Mouse (Mus musculus) hindbrain, embryonic 11.5 days (tissue): Measurements from ENCODE around the gene Kcnk13. TPM values are rescaled to one million over a fixed set of nuclear protein-coding genes. Genes with fewer than 3 reads are reported as not detected.

Experiments
- ATAC-seq: fragments of 200-750 bp; cut with Nextera tagmentation; 2 replicates; pipeline ENCODE4 v1.8.0; 2017; ENCODE audit warnings: mild to moderate bottlenecking, moderate TSS enrichment, moderate library complexity; ENCODE audit not compliant: low FRiP score
- DNase-seq: peaks from one replicate; pipeline ENCODE4 v3.0.0-alpha.2; 2015; ENCODE audit warnings: low spot score
- H3K27ac ChIP-seq: fragments of 300-500 bp; sonication (generic); 2 replicates; pipeline ENCODE4 v1.5.1; 2014; ENCODE audit warnings: mild to moderate bottlenecking, low read depth, low read length
- H3K27me3 ChIP-seq: fragments of 300-500 bp; sonication (generic); 2 replicates; pipeline ENCODE4 v1.6.1; 2014; ENCODE audit warnings: mild to moderate bottlenecking, low read length, moderate library complexity, mixed read lengths; ENCODE audit not compliant: control insufficient read depth, insufficient read depth
- H3K36me3 ChIP-seq: fragments of 300-500 bp; sonication (generic); 2 replicates; pipeline ENCODE4 v1.6.1; 2014; ENCODE audit warnings: mild to moderate bottlenecking, low read length, moderate library complexity, mixed read lengths; ENCODE audit not compliant: control insufficient read depth, insufficient read depth
- H3K4me1 ChIP-seq: fragments of 300-500 bp; sonication (generic); replicated peaks from 2 replicates; pipeline ENCODE4 v1.6.1; 2014; ENCODE audit warnings: low read length, mixed read lengths; ENCODE audit not compliant: control insufficient read depth, insufficient read depth
- H3K4me2 ChIP-seq: fragments of 300-500 bp; sonication (generic); replicated peaks from 2 replicates; pipeline ENCODE4 v1.6.1; 2014; ENCODE audit warnings: mild to moderate bottlenecking, low read depth, low read length
- H3K4me3 ChIP-seq: fragments of 300-500 bp; sonication (generic); 2 replicates; pipeline ENCODE4 v1.5.1; 2014; ENCODE audit warnings: low read depth, low read length
- H3K9ac ChIP-seq: fragments of 300-500 bp; sonication (generic); 2 replicates; pipeline ENCODE4 v1.6.1; 2014; ENCODE audit warnings: low read depth, low read length
- H3K9me3 ChIP-seq: fragments of 300-500 bp; sonication (generic); 2 replicates; pipeline ENCODE4 v1.6.1; 2016; ENCODE audit warnings: low read length; ENCODE audit not compliant: control insufficient read depth
- WGBS: fragments of 180-500 bp; shearing (Covaris S2); extraction: QIAGEN DNeasy Blood & Tissue Kit; methylation state at CpG from one replicate; pipeline ENCODE4 v1.1.7; 2014; 5-methylcytosine and 5-hydroxymethylcytosine counted together
- polyA plus RNA-seq: library from polyadenylated mRNA; unstranded; fragments of >200 nt; fragmentation: Nextera tagmentation; extraction: Ambion mirVana; gene quantifications from 2 replicates; pipeline ENCODE4 v1.2.1, GENCODE M21; 2014

Kcnk13 gene
- polyA plus RNA-seq, 1 experiment from 2014 or later: 0.20 TPM

DNA sequence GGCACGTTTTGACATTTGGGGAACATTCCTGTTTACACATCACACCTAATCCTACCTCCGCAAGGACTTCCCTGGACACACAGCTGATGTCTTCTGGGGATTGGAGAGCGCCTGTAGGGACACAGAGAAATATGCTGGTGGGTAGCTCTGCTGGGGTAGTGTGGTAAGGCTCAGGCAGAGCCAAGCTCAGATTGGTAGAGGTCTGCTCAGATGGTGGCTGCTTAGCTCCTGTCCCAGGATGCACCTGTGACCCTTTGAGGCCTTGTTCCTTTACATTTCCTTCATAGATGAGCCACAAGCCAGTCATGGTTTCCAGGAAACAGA is 136.4 kb downstream of the Kcnk13 start:
- WGBS: 49% methylated on average over 3 of the region's 3 CpGs
- no peak for ATAC-seq
- no peaks in the 10 kb centered on the region for H3K36me3 ChIP-seq
- no peak overlapping the region for H3K4me3 ChIP-seq
- no peak for DNase-seq
- H3K9me3 ChIP-seq: no peaks in the 10 kb centered on the region
- H3K27ac ChIP-seq: no peak overlapping the region
- no peaks in the 10 kb centered on the region for H3K27me3 ChIP-seq
- H3K4me1 ChIP-seq: no peaks in the 10 kb centered on the region
- no peak overlapping the region for H3K9ac ChIP-seq
- H3K4me2 ChIP-seq: no peak overlapping the region

DNA sequence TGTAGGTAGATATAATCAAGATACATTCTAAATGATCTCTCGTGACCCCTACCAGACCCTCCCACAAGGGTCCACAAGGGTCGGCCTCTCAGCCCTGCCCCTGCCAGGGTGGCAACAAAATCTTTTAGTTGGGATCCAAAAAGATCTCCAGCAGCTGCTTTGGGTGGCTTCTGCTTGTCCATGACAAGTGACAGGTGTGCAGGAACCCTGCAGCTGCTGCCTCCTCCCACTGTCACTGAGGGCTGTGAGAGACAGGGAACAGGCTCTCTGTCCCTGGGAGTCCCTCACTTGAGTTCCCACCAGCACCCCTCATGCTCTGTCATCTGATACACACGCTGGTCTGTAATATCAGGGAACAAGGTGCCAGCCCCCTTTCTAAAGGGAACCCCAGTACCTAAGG is 137.4 kb downstream of the Kcnk13 start:
- Histone ChIP-seq H3K27me3 (no peaks in the 10 kb centered on the region), H3K4me2 (no peak overlapping the region), H3K36me3 (no peaks in the 10 kb centered on the region), H3K9ac (no peak overlapping the region), H3K4me3 (no peak overlapping the region), H3K4me1 (no peaks in the 10 kb centered on the region), H3K9me3 (no peaks in the 10 kb centered on the region), H3K27ac (no peak overlapping the region)
- 77% methylated on average over 3 of the region's 3 CpGs for WGBS
- ATAC-seq (no peak), DNase-seq (no peak)

DNA sequence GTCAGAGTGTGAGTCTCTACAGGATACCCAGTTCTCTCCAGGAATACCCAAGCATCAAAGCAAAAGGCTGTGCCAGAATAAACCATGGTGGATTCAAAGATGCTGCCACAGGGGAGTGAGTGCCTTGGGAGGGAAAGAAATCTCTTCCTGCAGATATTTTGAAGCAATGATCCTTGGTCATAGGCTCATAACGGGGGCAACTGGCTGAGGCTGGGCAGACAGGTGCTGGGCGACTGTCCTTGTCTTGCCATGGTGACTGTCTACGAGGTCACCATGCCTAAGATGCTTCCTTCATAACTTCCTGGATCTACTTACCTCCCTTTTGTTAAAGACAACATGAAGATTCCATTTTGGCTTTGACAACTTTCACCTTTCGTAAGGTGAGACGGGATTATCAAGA is 140.2 kb downstream of the Kcnk13 start:
- WGBS: 88% methylated on average over 5 of the region's 5 CpGs
- Histone ChIP-seq H3K4me2 (no peak overlapping the region), H3K4me1 (no peaks in the 10 kb centered on the region), H3K9me3 (no peaks in the 10 kb centered on the region), H3K27me3 (no peaks in the 10 kb centered on the region), H3K9ac (no peak overlapping the region), H3K4me3 (no peak overlapping the region), H3K36me3 (no peaks in the 10 kb centered on the region), H3K27ac (no peak overlapping the region)
- DNase-seq: no peak
- ATAC-seq: no peak

DNA sequence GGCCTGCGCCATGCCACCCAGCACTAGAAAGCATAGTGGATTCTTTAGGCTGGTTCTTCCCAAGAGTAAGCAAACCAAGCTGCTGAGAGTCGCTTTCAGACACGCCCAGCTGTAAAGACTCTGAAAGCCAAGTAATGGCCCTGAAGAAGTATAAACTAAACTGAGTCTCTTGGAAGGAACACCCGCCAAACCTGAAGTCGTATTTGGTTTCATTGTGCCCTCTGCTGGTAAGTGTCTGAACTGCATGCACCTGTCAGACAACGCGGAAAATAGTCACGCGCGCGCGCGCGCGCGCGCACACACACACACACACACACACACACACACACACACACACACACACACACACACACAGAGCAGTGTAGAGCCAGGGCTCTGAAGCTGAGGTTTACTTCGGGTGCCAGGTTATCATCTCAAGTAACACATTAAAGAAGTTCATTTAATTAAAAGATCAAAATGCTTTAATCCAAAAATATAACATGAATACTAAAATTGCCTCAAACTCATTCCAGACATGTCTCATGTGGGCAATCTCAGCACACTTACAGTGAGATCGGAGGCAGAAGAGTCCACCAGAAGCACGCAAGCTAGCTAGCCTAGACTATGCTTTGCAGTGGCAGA is 142.1 kb downstream of the Kcnk13 start:
- ATAC-seq: no peak
- Histone ChIP-seq H3K4me2 (no peak overlapping the region), H3K27ac (no peak overlapping the region), H3K9ac (no peak overlapping the region), H3K9me3 (no peaks in the 10 kb centered on the region), H3K4me1 (peaks cover 1% of the 10 kb centered on the region; the same call in 1 of the 2 replicates), H3K27me3 (no peaks in the 10 kb centered on the region), H3K36me3 (no peaks in the 10 kb centered on the region), H3K4me3 (no peak overlapping the region)
- 14% methylated on average over 20 of the region's 20 CpGs for WGBS
- DNase-seq: peak; percentile 88

DNA sequence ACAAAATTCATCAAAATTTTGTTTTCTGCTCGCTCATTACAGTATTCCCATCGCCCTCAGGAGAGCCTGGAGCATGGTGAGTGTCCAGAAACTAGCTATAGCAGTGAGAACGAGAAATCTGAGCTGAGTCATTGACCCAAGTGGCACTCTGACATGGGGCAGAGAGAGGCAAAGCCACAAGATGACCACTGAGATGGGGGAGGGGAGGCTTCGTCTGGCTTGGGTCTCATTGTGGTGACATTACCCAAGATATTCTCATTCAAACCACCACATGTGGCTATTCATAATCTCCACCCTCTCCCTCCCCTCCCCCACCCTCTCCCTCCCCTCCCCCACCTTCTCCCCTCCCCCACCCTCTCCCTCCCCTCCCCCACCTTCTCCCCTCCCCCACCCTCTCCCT is 143.1 kb downstream of the Kcnk13 start:
- Histone ChIP-seq H3K9me3 (no peaks in the 10 kb centered on the region), H3K4me3 (no peak overlapping the region), H3K27me3 (no peaks in the 10 kb centered on the region), H3K4me1 (peaks cover 2% of the 10 kb centered on the region; the same call in 1 of the 2 replicates), H3K4me2 (no peak overlapping the region), H3K9ac (no peak overlapping the region), H3K27ac (no peak overlapping the region), H3K36me3 (no peaks in the 10 kb centered on the region)
- DNase-seq (no peak), ATAC-seq (no peak)
- 52% methylated on average over 4 of the region's 4 CpGs for whole genome bisulfite sequencing

DNA sequence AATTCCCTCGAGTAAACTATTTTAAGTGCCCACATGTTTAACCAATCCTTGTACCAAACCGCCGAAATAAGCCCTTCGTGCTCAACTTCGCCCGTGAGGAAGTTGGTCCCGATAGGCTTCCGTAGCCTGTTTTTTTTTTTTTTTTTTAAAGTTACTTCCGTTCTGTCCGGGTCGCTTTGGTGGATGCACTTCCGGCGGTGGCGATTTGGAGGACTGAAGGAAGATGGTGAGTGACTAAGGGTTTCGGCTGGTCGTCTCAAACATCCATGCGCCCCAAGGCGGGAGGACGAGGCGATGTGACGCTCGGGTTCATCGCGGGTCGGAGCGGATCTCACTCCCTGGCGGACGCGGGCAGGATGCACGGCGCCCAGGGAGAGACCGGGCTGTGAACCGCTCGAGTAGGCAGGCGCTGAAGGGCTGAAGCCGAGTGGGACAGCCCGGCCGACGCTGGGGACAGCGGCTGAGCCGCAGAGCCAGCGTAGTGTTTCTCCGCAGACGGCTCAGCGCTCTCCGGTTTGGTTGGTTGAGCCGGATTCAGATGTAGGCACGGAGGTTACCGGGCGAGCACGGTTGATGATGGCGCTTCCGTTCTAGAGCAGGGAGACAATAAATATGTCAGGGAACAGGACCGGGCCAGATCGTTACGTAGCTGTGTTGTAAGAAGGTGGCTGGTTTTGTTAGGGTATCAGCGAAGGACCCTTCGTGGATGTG is 145.8 kb downstream of the Kcnk13 start, which contains the start of gene Psmc1:
Gene Psmc1 (plus strand): TSS at position 169 of the 711 bp plus-strand sequence.
- WGBS: under 1% methylated on average over 58 of the region's 58 CpGs
- Histone ChIP-seq H3K4me2 (peak within 1 kb of the TSS; percentile 68), H3K36me3 (peaks cover 6% of the 10 kb centered on the region; the same call in 1 of the 2 replicates), H3K27me3 (no peaks in the 10 kb centered on the region), H3K4me3 (peak within 1 kb of the TSS; percentile 97), H3K9me3 (no peaks in the 10 kb centered on the region), H3K9ac (peak within 1 kb of the TSS; percentile 93), H3K27ac (peak within 1 kb of the TSS; percentile 87), H3K4me1 (peaks cover 2% of the 10 kb centered on the region; the same call in 1 of the 2 replicates)
- DNase-seq (peak; percentile 86), ATAC-seq (peak; percentile 83)

Other genes starting within 250 kb of the Kcnk13 start
- gene Efcab11, start 80.1 kb upstream of the Kcnk13 start, polyA plus RNA-seq: 22.9 and 25.6 TPM in 2 replicates
- gene Tdp1, start 80.0 kb upstream of the Kcnk13 start, polyA plus RNA-seq: 75.1 and 81.5 TPM in 2 replicates
- gene Psmc1, start 145.7 kb downstream of the Kcnk13 start, polyA plus RNA-seq: 404 and 436 TPM in 2 replicates
- gene Nrde2, start 195.2 kb downstream of the Kcnk13 start, polyA plus RNA-seq: 9.0 and 11.1 TPM in 2 replicates
- gene Calm1, start 234.9 kb downstream of the Kcnk13 start, polyA plus RNA-seq: 1,456 and 1,584 TPM in 2 replicates